Mouse (Mus musculus): ENCODE measurements around the gene Rufy2.

Gene Rufy2

GRCm38 (mm10) chr10:62980039-62980954 is at the start of gene Rufy2:
Gene Rufy2 (plus strand): TSS chr10:62980223.
- peak; percentile 93 for DNase-seq (ENCODE audit: low read depth)

DNA sequence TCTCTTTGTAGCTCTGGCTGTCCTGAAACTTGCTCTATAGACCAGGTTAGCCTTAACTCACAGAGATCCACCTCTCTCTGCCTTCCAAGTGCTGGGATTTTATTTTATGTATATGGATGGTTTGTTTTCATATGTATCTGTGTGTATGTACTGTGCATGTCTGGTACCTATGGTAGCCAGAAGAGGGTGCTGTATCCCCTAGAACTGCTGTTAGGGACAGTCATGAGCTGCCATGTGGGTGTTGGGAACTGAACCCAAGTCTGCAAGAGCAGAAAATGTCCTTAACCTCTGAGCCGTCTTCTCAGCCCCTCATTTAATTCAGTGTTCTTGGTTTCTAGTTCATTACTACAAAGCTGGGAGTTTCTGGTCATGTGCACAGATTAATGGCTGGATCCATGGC is 47.6 kb upstream of the Rufy2 start:
- DNase-seq (ENCODE audit: low read depth): no peak

GRCm38 (mm10) chr10:62944975-62945580 is 34.9 kb upstream of the Rufy2 start:
- DNase-seq (ENCODE audit: low read depth): no peak

DNA sequence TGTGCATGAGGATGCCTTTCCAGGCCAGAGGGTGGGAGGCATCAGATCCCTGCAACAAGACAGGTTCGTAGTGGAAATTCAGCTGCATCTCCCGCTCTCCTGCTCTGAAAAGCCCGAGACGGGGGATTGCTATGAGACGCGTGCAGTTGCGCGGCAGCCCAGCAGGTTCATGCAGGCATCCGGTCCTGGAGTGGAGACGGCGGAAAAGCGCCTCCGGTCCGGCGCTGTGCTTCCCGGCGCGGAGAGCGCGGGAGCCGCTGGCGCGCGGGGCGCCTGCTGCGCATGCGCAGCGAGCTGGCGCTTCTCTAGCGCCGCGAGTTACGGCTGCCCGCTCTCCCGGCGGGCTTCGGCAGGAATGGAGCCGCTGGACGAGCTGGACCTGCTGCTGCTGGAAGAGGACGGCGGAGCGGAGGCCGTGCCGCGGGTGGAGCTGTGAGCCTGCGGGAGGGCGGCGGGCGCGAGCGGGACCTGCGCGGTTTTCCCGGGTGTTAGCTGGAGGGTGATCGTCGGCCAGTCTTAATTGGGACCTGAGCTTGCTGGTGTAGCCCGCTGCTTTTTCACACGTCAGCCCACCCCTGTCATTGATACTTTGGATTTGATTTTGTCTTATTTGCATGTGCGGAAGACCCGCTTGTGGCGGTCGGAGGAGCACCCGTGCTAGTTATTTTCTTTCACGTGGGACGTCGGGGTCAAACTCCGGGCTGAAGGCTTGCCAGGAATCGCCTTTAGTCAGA is 33.1 kb upstream of the Rufy2 start, which contains the start of gene Dna2:
Dna2 (plus strand) TSS at position 289 of the 734 bp plus-strand sequence.
- DNase-seq (ENCODE audit: low read depth): peak; percentile 85

- peak; percentile 15 for DNase-seq (ENCODE audit: low read depth)
These were observed 31.5 kb upstream of the Rufy2 start for GRCm38 (mm10) chr10:62948551-62948950.

- DNase-seq (ENCODE audit: low read depth): no peak
These were observed 16.1 kb upstream of the Rufy2 start for GRCm38 (mm10) chr10:62963956-62964355.

GRCm38 (mm10) chr10:62965796-62966195 is 14.2 kb upstream of the Rufy2 start:
- DNase-seq (ENCODE audit: low read depth): no peak

GRCm38 (mm10) chr10:62966291-62966690 is 13.7 kb upstream of the Rufy2 start:
- no peak for DNase-seq (ENCODE audit: low read depth)

GRCm38 (mm10) chr10:62971821-62972220 is 8.2 kb upstream of the Rufy2 start:
- DNase-seq (ENCODE audit: low read depth): no peak

- no peak for DNase-seq (ENCODE audit: low read depth)
These were observed 370 bp upstream of the Rufy2 start for GRCm38 (mm10) chr10:62979667-62980038.

DNA sequence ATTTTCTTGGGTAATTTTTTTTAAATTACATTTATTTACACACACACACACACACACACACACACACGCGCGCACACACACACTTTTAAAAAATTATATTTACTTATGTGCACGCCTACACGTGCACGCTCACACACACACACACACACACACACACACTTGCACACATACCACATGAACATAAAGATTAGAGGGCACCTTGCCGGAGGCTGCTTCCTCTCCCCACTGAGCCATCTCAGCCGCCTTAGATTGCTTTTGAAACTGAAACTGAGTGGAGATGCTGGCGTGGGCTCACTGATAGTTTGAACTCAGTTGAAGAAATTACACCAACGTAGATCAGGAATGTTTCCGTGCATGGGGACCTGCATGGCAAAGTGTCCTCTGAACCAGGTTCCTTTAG is 4.0 kb downstream of the Rufy2 start:
- DNase-seq (ENCODE audit: low read depth): peak; percentile 87

GRCm38 (mm10) chr10:62984495-62984894 is 4.5 kb downstream of the Rufy2 start:
- no peak for DNase-seq (ENCODE audit: low read depth)

DNA sequence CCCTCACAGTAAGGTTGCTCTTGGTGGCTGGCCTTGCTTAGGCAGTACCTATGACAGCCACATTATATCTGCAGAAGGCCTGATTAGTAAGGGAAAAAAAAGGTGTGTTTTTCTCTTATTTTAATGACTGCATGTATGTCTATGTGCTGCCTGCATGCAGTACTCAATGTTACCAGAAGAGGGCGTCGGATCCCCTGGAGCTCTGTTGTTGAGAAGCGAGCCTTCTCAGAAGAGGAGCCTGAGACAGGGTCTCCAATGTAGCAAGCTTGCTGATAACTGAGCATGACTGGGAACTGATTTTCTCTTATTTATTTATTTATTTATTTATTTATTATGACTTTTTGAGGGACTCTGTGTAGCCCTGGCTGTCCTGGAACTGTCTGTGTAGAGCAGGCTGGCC is 7.3 kb downstream of the Rufy2 start:
- DNase-seq (ENCODE audit: low read depth): peak; percentile 67

DNA sequence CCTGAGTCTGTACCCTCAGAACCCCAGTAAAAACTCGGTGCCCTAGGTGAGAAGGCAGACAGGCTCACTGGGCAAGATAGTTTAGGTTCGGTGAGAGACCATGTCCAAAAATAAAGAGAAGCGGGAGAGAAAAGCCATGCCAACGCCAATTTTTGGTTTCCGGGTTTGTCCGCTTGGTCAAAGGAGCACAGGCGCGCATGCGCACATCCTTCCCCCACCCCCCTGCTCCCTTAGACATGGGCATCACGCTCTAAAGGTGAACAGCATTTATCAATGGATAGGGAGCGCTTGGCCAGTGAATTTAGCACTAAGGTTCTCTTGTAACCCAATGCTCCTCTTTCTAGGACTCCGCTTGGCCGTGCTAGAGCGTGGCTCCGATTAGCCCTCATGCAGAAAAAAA is 10.6 kb downstream of the Rufy2 start:
- DNase-seq (ENCODE audit: low read depth): no peak

- DNase-seq (ENCODE audit: low read depth): no peak
These were observed 14.0 kb downstream of the Rufy2 start for GRCm38 (mm10) chr10:62993991-62994390.

DNA sequence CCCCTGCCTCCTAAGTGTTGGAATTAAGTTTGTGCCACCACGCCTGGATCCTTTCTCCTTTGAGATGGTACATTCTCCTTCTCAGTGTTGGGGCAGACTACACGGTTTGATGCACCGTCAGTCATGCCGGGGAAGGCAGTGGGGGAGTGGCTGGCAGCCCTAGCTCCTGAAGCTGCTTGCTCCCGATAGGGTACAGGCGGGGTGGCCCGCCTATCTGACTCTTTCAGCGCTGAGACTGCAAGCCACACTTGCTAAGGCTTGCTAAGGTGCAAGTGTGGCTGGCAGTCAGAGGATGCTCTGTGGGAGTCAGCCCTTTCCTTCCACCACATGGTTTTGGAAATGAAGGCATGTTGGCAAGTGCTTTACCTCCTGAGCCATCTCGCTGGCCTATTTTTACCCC is 20.6 kb downstream of the Rufy2 start:
- no peak for DNase-seq (ENCODE audit: low read depth)

DNA sequence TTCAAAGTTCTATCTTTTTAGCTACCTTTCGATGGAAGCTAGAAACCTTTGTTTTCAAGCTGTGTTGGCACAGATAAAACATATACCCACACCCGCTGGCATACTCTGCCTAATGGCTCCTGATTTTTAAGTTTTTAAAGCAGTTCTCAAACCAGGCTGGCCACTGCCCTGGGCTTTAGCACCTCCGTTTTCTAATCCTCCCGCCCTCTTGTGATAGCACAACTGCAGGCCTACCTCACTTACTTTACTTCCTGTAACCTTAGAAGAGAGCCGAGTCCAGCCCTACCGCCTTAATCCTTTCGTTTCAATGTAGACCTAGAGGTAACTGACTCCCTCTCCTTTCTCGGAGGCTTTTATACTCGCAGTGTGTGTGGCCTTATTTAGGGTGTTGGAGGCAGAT is 23.2 kb downstream of the Rufy2 start:
- DNase-seq (ENCODE audit: low read depth): no peak

- no peak for DNase-seq (ENCODE audit: low read depth)
These were observed 24.5 kb downstream of the Rufy2 start for GRCm38 (mm10) chr10:63004556-63004955.

GRCm38 (mm10) chr10:63008193-63008592 is 28.2 kb downstream of the Rufy2 start:
- DNase-seq (ENCODE audit: low read depth): no peak

- no peak for DNase-seq (ENCODE audit: low read depth)
These were observed 30.2 kb downstream of the Rufy2 start for GRCm38 (mm10) chr10:63010268-63010667.

DNA sequence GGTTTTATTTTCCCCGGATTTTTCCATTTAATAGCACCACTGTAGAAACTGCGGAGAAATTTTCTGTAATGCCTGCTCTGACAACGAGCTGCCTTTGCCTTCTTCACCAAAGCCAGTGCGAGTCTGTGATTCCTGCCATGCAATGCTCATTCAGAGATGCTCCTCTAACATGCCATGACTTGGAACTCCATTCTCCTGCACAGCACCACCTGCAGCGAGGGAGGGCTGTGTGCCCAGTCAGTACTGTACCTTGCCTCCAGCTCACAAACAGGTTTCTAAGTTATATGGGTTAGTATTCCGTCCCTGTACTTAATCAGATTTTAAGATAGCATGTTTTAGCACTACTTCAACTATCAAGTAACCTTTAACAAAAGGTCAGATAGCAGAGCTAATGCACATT is 31.5 kb downstream of the Rufy2 start:
- no peak for DNase-seq (ENCODE audit: low read depth)

- DNase-seq (ENCODE audit: low read depth): no peak
These were observed 33.5 kb downstream of the Rufy2 start for GRCm38 (mm10) chr10:63013476-63013875.

GRCm38 (mm10) chr10:63014168-63014567 is 34.1 kb downstream of the Rufy2 start:
- no peak for DNase-seq (ENCODE audit: low read depth)
